Mouse (Mus musculus) CH12F3 (cell line): ENCODE data around the gene Smok3c.
"Not testable (repeated sequence)": the region's sequence is repeated elsewhere in the genome, so short reads cannot be mapped to it uniquely, and the experiment has no call there.

Source experiments
- in situ Hi-C: fragments of 300-500 bp; cut with MboI; formaldehyde crosslinking; loops from 2 replicates; pipeline ENCODE4 v1.14.3; 2020; ENCODE audit warnings: low sequenced_read_pairs

The Smok3c gene

GRCm38 (mm10) chr5:138052894-138053293 lies at the start of gene Smok3c:
TSS of gene Smok3c (plus strand) at chr5:138053194.
- in situ Hi-C loops: not testable (repeated sequence)

- in situ Hi-C loops: no loop called here
These were observed 43.6 kb upstream of the Smok3c start for GRCm38 (mm10) chr5:138009437-138009836.

- in situ Hi-C loops: no loop called here
These were observed 40.6 kb upstream of the Smok3c start for GRCm38 (mm10) chr5:138012382-138012781.

- in situ Hi-C loops: no loop called here
These were observed 36.5 kb upstream of the Smok3c start for GRCm38 (mm10) chr5:138016530-138016929.

GRCm38 (mm10) chr5:138016997-138017396 lies 36.0 kb upstream of the Smok3c start:
- in situ Hi-C loops: no loop called here

GRCm38 (mm10) chr5:138019577-138019976 lies 33.4 kb upstream of the Smok3c start:
- in situ Hi-C loops: not testable (repeated sequence)

GRCm38 (mm10) chr5:138020961-138021479 lies 32.0 kb upstream of the Smok3c start, which contains the start of the genes Smok3a and Smok3b:
TSS of gene Smok3a (plus strand) at chr5:138021261.
TSS of gene Smok3b (plus strand) at chr5:138021429.
- in situ Hi-C loops: not testable (repeated sequence)

- in situ Hi-C loops: no loop called here
These were observed 20.8 kb downstream of the Smok3c start for GRCm38 (mm10) chr5:138073803-138074202.

GRCm38 (mm10) chr5:138075684-138076083 lies 22.7 kb downstream of the Smok3c start:
- in situ Hi-C loops: no loop called here

- in situ Hi-C loops: no loop called here
These were observed 23.2 kb downstream of the Smok3c start for GRCm38 (mm10) chr5:138076148-138076547.

GRCm38 (mm10) chr5:138080456-138080855 lies 27.5 kb downstream of the Smok3c start:
- in situ Hi-C loops: no loop called here

GRCm38 (mm10) chr5:138081446-138081845 lies 28.5 kb downstream of the Smok3c start:
- in situ Hi-C loops: no loop called here

GRCm38 (mm10) chr5:138083318-138083900 lies 30.4 kb downstream of the Smok3c start:
- in situ Hi-C loops: no loop called here

- in situ Hi-C loops: no loop called here
These were observed 30.9 kb downstream of the Smok3c start for GRCm38 (mm10) chr5:138083936-138084335.

GRCm38 (mm10) chr5:138084507-138084906 lies 31.5 kb downstream of the Smok3c start:
- in situ Hi-C loops: no loop called here

- in situ Hi-C loops: no loop called here
These were observed 32.0 kb downstream of the Smok3c start, which contains the start of gene Zkscan1 for GRCm38 (mm10) chr5:138084996-138085395. TSS of gene Zkscan1 (plus strand) at chr5:138085084.

GRCm38 (mm10) chr5:138085421-138085911 lies 32.5 kb downstream of the Smok3c start:
- in situ Hi-C loops: no loop called here

GRCm38 (mm10) chr5:138086842-138087241 lies 33.8 kb downstream of the Smok3c start:
- in situ Hi-C loops: no loop called here

- in situ Hi-C loops: no loop called here
These were observed 35.4 kb downstream of the Smok3c start for GRCm38 (mm10) chr5:138088366-138088765.

GRCm38 (mm10) chr5:138089108-138089551 lies 36.1 kb downstream of the Smok3c start:
- in situ Hi-C loops: no loop called here

GRCm38 (mm10) chr5:138090271-138090670 lies 37.3 kb downstream of the Smok3c start:
- in situ Hi-C loops: no loop called here

GRCm38 (mm10) chr5:138090737-138091136 lies 37.7 kb downstream of the Smok3c start:
- in situ Hi-C loops: no loop called here
